8 mouse cellular contexts compared by ENCODE assay signal in the genomic region with DNA sequence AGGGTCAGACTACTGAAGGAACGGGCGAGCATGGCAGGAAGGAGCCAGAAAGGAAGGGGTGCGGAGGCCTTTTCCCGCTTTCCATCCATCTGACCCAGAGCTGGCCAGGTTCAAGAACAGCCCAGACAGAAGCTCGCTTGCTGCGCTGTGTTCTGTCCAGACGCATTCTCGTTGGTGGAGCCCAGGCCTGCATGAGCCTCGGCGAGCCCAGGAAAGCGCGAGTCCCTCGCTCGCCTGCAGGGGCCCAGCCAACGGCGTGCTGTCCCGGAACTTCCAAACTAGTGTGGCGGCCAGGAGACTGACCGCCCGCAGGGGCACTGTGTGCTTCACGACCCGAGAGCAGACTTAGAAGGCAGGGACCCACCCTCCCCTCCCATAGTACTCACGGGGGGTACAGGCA. TPM values are rescaled to one million over a fixed set of nuclear protein-coding genes. Genes with fewer than 3 reads are reported as not detected.
A peak's percentile ranks its signal among the peaks of the same experiment; 100 is the strongest.
DNase-seq lines count a peak whose midpoint lies in the region; ATAC-seq and TF ChIP-seq lines count a peak whose summit lies in the region.

No protein-coding gene starts in this region.

- no peak for DNase-seq in testis, postnatal 14 days (ENCODE audit: low spot score)
- peak; percentile 75 for DNase-seq in forebrain, embryonic 10.5 days (ENCODE audit: extremely low spot score, low spot score)
- peak; percentile 86 for DNase-seq in intestine, embryonic 14.5 days (ENCODE audit: low spot score)
- DNase-seq in lung, postnatal 4 days = peak; percentile 50 to 63
- DNase-seq in testis, postnatal 10 days (ENCODE audit: low spot score) = peak; percentile 52
- DNase-seq in thymus, postnatal 10 days (ENCODE audit: low spot score in 2 of 2) = no peak
- DNase-seq in left cerebral cortex, postnatal 25 days (ENCODE audit: low spot score in 2 of 2) = no peak

- no peak for TF ChIP-seq POLR2A in testis, adult 2 months (IDR thresholded peaks at IDR 0.05; ENCODE audit: control insufficient read depth, low read depth, low read length)

- TF ChIP-seq CTCF in testis, adult 2 months (IDR thresholded peaks at IDR 0.05; ENCODE audit: control insufficient read depth, insufficient read depth, insufficient replicate concordance, low read depth, low read length) = peak; percentile 25; the same call in 1 of the 2 replicates

- WGBS in forebrain, embryonic 10.5 days = under 1% methylated on average over 23 of the region's 23 CpGs
- under 1% methylated on average over 23 of the region's 23 CpGs for WGBS in intestine, embryonic 14.5 days

- H3K4me1 ChIP-seq in testis, adult 2 months (ENCODE audit: control insufficient read depth, insufficient read depth, low read length) = peaks cover 41% of the 10 kb centered on the region
- peaks cover 43% of the 10 kb centered on the region for H3K4me1 ChIP-seq in forebrain, embryonic 10.5 days
- H3K4me1 ChIP-seq in intestine, embryonic 14.5 days (replicated peaks; ENCODE audit: control insufficient read depth, insufficient read depth, low read length) = peaks cover 22% of the 10 kb centered on the region

- intact Hi-C loops in left cerebral cortex, postnatal 25 days (cut with DNase I) = loop anchor here (10.0 kb wide), 1 partner anchor 818 kb away; a partner anchor contains a TSS

- peaks cover 39% of the 10 kb centered on the region for H3K27me3 ChIP-seq in testis, adult 2 months (ENCODE audit: control insufficient read depth, insufficient read depth, low read length)
- H3K27me3 ChIP-seq in forebrain, embryonic 10.5 days (ENCODE audit: poor library complexity, severe bottlenecking) = peaks cover 100% of the 10 kb centered on the region
- peaks cover 100% of the 10 kb centered on the region for H3K27me3 ChIP-seq in intestine, embryonic 14.5 days (replicated peaks; ENCODE audit: control insufficient read depth, insufficient read depth, low read length)

- peak overlapping the region; percentile 58 for H3K4me2 ChIP-seq in intestine, embryonic 14.5 days (ENCODE audit: low read length)

- no peaks in the 10 kb centered on the region for H3K9me3 ChIP-seq in forebrain, embryonic 10.5 days
- no peaks in the 10 kb centered on the region for H3K9me3 ChIP-seq in intestine, embryonic 14.5 days (ENCODE audit: control insufficient read depth, low read length)

- H3K36me3 ChIP-seq in testis, adult 2 months (ENCODE audit: control insufficient read depth, insufficient read depth, low read length) = no peaks in the 10 kb centered on the region
- no peaks in the 10 kb centered on the region for H3K36me3 ChIP-seq in forebrain, embryonic 10.5 days (replicated peaks)
- H3K36me3 ChIP-seq in intestine, embryonic 14.5 days (ENCODE audit: control insufficient read depth, insufficient read depth, low read length) = no peaks in the 10 kb centered on the region

- no peak overlapping the region for H3K27ac ChIP-seq in testis, adult 2 months (ENCODE audit: control insufficient read depth, insufficient read depth, low read depth, low read length)
- peak overlapping the region; percentile 44; the same call in 1 of the 2 replicates for H3K27ac ChIP-seq in forebrain, embryonic 10.5 days
- H3K27ac ChIP-seq in intestine, embryonic 14.5 days (ENCODE audit: low read depth) = no peak overlapping the region

- peak overlapping the region; percentile 43 for H3K4me3 ChIP-seq in testis, adult 2 months (ENCODE audit: control insufficient read depth, low read depth, low read length)
- peak overlapping the region; percentile 52 for H3K4me3 ChIP-seq in forebrain, embryonic 10.5 days
- H3K4me3 ChIP-seq in intestine, embryonic 14.5 days (ENCODE audit: low read depth, low read length) = peak overlapping the region; percentile 35

- H3K9ac ChIP-seq in intestine, embryonic 14.5 days (ENCODE audit: low read length) = 0 out of 2 replicates have a peak overlapping the region, but pooled peaks have one; percentile 13

- ATAC-seq in intestine, embryonic 14.5 days (replicated peaks; ENCODE audit: low FRiP score, low TSS enrichment, low read depth) = peak; percentile 73

RNA-seq across cellular contexts. Expression of a gene that starts 1.6 kb away (rescaled TPM):
- polyA plus RNA-seq in testis, adult 2 months (2012; rRNA removed) = 0.38 and 0.59 TPM in 2 replicates
- polyA plus RNA-seq in forebrain, embryonic 10.5 days (2016; fragmentation: Nextera tagmentation; extraction: Ambion mirVana) = 1.0 and 1.1 TPM in 2 replicates
- 1.4 TPM in 1 of 2 replicates, not detected in the other for polyA plus RNA-seq in intestine, embryonic 14.5 days (2014; fragmentation: Nextera tagmentation; extraction: Ambion mirVana)
- under 1 TPM; 0.21 TPM for total RNA-seq in left cerebral cortex, postnatal 25 days (2021)

Comparison
In these comparisons a context has a peak if more than half of its experiments do, and no peak if none do; other contexts are left out.
1. DNase-seq: peak in forebrain, embryonic 10.5 days (single experiment), intestine, embryonic 14.5 days (single experiment), lung, postnatal 4 days (2 of 2) and testis, postnatal 10 days (single experiment); none in testis, postnatal 14 days (single experiment), thymus, postnatal 10 days (0 of 2) and left cerebral cortex, postnatal 25 days (0 of 2).
2. Peak in every context shown above with its lines, with median percentiles within 50 percentile points of each other: H3K4me3 ChIP-seq.